Mouse (Mus musculus): ENCODE measurements at regions not wholly inside any gene's neighbourhood (a gene's known extent, or its start where the extent isn't known, plus 50 kb on each side); places are given as distances from the start of the nearest gene placed in this dataset.
A peak's percentile ranks its signal among the peaks of the same experiment; 100 is the strongest.

GRCm38 (mm10) chr17:79154138-79154537, 102.4 kb downstream of the Qpct start:
- Histone ChIP-seq H3K27ac (no peak overlapping the region), H3K4me3 (no peak overlapping the region)
- DNase-seq (ENCODE audit: extremely low spot score in 1 of 2, low spot score in 2 of 2): no peak
- intact Hi-C loops (cut with DNase I): no loop called here
- TF ChIP-seq CTCF (IDR thresholded peaks at IDR 0.05): no peak

- intact Hi-C loops (cut with DNase I): no loop called here
- no peak for TF ChIP-seq CTCF (IDR thresholded peaks at IDR 0.05)
- no peak for DNase-seq (ENCODE audit: extremely low spot score in 1 of 2, low spot score in 2 of 2)
Measured at GRCm38 (mm10) chr17:79152823-79153222, 101.1 kb downstream of the Qpct start.

GRCm38 (mm10) chr17:79147883-79148282, 96.2 kb downstream of the Qpct start:
- DNase-seq (ENCODE audit: extremely low spot score in 1 of 2, low spot score in 2 of 2): no peak
- no peak for TF ChIP-seq CTCF (IDR thresholded peaks at IDR 0.05)
- intact Hi-C loops (cut with DNase I): no loop called here

More at GRCm38 (mm10) chr17:79152823-79153222, 101.1 kb downstream of the Qpct start:
- no peak overlapping the region for H3K4me3 ChIP-seq
- no peak overlapping the region for H3K27ac ChIP-seq

GRCm38 (mm10) chr17:79144913-79145625, 93.4 kb downstream of the Qpct start:
- H3K27ac ChIP-seq: no peak overlapping the region
- DNase-seq (ENCODE audit: extremely low spot score in 1 of 2, low spot score in 2 of 2): no peak
- no peak overlapping the region for H3K4me3 ChIP-seq
- intact Hi-C loops (cut with DNase I): no loop called here
- no peak for TF ChIP-seq CTCF (IDR thresholded peaks at IDR 0.05)

More at GRCm38 (mm10) chr17:79147883-79148282, 96.2 kb downstream of the Qpct start:
- H3K4me3 ChIP-seq: no peak overlapping the region
- H3K27ac ChIP-seq: no peak overlapping the region

- Histone ChIP-seq H3K27ac (no peak overlapping the region), H3K4me3 (no peak overlapping the region)
- intact Hi-C loops (cut with DNase I): no loop called here
- peak; percentile 55 for TF ChIP-seq CTCF (IDR thresholded peaks at IDR 0.05)
- no peak for DNase-seq (ENCODE audit: extremely low spot score in 1 of 2, low spot score in 2 of 2)
Measured at GRCm38 (mm10) chr17:79143031-79143430, 91.3 kb downstream of the Qpct start.
